Mouse (Mus musculus) embryo, embryonic 9.5 days (tissue): ENCODE results near the gene Oas3.

ENCODE experiments used
- DNase-seq: peaks from one replicate; pipeline ENCODE4 v3.0.0-alpha.2; 2017; ENCODE audit errors: extremely low spot score

Oas3 gene

DNA sequence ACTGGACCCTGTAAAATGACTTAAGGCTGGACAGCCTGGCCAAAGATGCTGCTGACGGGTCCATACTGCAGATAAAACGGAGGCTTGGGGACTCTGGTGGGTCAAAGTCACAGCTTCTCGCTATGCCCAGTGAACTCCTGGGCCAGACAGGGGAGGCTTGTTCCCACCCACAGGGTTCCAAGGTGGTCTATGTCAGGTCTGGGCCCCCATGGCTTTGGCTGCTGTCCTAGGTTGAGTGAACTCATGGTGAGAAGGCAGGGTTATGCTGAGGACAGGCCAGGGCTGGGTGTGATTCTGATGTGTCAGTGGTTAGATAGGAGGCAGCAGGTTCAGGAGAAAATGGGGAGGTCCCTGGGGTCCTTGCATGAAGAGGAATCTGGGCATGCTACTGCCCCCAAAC is 73.8 kb downstream of the Oas3 start:
- DNase-seq: no peak
